Mouse (Mus musculus): ENCODE data around the gene Irs1. TPM values are rescaled to one million over a fixed set of nuclear protein-coding genes. Genes with fewer than 3 reads are reported as not detected.
A peak's percentile ranks its signal among the peaks of the same experiment; 100 is the strongest.

Irs1 gene
- polyA plus RNA-seq, 2 experiments: 0.66 to 0.94 TPM

DNA sequence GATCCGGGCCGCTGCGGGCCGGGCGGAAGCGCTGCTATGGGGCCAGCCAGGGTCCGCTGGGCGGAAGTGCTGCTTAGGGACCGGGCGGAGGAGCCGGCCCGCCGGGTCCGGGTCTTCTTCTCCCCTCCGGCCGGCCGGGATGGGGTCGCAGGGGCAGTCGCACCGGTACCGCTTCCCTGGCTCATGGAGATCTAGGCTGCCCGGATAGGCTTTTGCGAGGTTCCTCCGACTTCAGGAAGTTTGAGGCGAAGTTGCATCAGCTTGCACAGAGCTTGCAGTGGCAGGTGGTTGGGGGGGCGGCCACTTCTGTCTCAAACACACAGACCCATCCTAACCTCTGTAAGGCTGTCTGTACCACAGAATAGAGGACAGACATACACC is 25.5 kb upstream of the Irs1 start:
- peak overlapping the region; percentile 43 for H3K27ac ChIP-seq
- under 1% methylated on average over 22 of the region's 26 CpGs for WGBS (ENCODE audit: insufficient replicate concordance)
- peaks cover 6 to 10% of the 10 kb centered on the region in 2 experiments for H3K4me1 ChIP-seq (replicated peaks; ENCODE audit: control insufficient read depth in 2 of 2, insufficient read depth in 2 of 2, low read length in 1 of 2)
- peak overlapping the region; percentile 70 for H3K4me2 ChIP-seq (ENCODE audit: low read depth)
- TF ChIP-seq CTCF (IDR thresholded peaks at IDR 0.05; ENCODE audit: low read depth): no peak
- 0 out of 2 replicates have a peak, but pooled peaks have one; percentile 10 for TF ChIP-seq EP300 (IDR thresholded peaks at IDR 0.05; ENCODE audit: low read depth)
- H3K9ac ChIP-seq (replicated peaks): peak overlapping the region; percentile 85
- peak overlapping the region; percentile 83 to 92 for H3K4me3 ChIP-seq (ENCODE audit: insufficient read depth in 1 of 2, low read depth in 2 of 2, low read length in 2 of 2)
- DNase-seq (ENCODE audit: low read depth in 3 of 3, low spot score in 3 of 3) (peak in 1 of 3 experiments; percentile 35), ATAC-seq (ENCODE audit: insufficient read depth) (peak; percentile 70)
- H3K36me3 ChIP-seq (replicated peaks; ENCODE audit: control insufficient read depth, insufficient read depth, low read depth): no peaks in the 10 kb centered on the region
- no peaks in the 10 kb centered on the region for H3K27me3 ChIP-seq (ENCODE audit: control insufficient read depth, insufficient read depth, low read length)
- H3K9me3 ChIP-seq (ENCODE audit: control insufficient read depth, low read length): no peaks in the 10 kb centered on the region

DNA sequence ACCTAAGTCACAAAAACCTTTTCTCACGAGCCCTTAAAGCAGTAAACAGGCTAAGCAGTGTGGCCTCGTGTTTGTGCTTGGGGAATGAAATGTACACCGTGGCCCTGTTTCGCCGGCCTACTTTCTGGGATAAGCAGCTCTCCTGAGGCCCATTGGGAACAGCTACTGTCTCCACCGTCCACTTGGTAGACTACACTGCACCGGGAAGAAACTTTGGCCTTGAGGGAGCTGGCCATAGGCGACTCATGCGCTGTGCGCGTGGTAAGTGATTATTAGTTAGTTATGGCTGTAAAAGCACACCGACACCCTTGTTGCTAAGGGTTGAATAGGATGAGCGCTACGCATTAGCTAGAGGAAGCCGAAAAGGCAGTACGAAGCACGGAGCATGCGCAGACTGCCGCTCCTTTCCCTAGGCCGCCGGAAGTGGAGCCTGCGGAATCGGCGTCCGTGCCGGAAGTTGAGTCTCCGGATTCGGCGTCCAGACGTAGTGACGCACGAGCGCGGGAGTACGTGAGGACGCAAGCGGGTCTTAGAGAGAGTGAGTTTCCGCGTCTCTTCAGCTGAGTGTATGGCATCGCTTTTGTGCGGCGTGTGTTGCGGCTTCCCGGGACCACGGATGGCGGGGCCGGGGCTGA is 25.0 kb upstream of the Irs1 start, which contains the start of gene Rhbdd1:
Gene Rhbdd1, plus strand, starts transcription at position 342 of the 635 bp plus-strand sequence.
- ATAC-seq (ENCODE audit: insufficient read depth) (peak; percentile 99), DNase-seq (ENCODE audit: low read depth in 3 of 3, low spot score in 3 of 3) (peak; percentile 92 to 94 (median 93))
- TF ChIP-seq EP300 (IDR thresholded peaks at IDR 0.05; ENCODE audit: low read depth) (no peak), CTCF (IDR thresholded peaks at IDR 0.05; ENCODE audit: low read depth) (no peak)
- Histone ChIP-seq H3K36me3 (replicated peaks; ENCODE audit: control insufficient read depth, insufficient read depth, low read depth) (no peaks in the 10 kb centered on the region), H3K9me3 (ENCODE audit: control insufficient read depth, low read length) (no peaks in the 10 kb centered on the region), H3K4me2 (ENCODE audit: low read depth) (peak within 1 kb of the TSS; percentile 70), H3K4me3 (ENCODE audit: insufficient read depth in 1 of 2, low read depth in 2 of 2, low read length in 2 of 2) (peak within 1 kb of the TSS; percentile 83 to 92), H3K4me1 (replicated peaks; ENCODE audit: control insufficient read depth in 2 of 2, insufficient read depth in 2 of 2, low read length in 1 of 2) (peaks cover 6 to 10% of the 10 kb centered on the region in 2 experiments), H3K27me3 (ENCODE audit: control insufficient read depth, insufficient read depth, low read length) (no peaks in the 10 kb centered on the region), H3K9ac (replicated peaks) (peak within 1 kb of the TSS; percentile 85), H3K27ac (peak within 1 kb of the TSS; percentile 43)
- WGBS (ENCODE audit: insufficient replicate concordance): 6% methylated on average over 47 of the region's 47 CpGs

DNA sequence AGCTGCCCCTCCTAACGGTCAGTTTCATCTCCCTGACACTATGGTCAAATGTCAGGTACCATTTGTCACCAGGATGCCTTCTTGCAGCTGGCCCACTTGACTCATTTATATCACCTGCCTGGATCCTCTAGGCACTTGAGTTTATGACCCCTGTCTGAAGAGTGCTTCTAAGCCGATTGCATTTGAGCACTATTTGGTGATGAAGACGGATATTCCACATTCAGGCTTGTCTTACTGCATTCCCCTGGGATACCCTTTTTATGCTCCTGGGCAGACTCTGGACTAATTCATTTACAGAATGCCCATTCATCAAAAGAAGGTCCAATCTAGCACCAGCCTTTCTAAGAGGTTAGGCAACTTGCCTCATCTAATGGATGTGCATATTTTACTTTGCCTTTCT is 13.3 kb upstream of the Irs1 start:
- 64% methylated on average over 3 of the region's 3 CpGs for WGBS (ENCODE audit: insufficient replicate concordance)

DNA sequence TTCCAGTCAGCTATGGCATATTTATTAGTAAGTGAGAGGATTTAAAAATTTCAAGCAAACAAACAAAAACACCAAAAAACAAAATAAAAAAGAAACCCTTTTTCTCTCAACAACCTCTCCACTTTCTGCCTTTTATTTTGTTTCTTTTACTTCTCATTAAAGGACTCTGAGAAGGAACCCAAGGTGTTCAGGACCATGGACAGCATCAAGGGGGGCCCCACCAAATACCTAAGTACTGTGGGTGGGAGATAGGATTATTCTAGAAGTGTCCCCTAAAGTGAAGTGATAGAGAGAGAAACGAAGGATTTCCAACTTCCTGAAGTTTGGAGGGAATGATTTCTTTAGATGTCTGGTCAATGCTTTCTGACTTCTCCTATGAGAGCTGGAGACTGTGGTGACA is 7.4 kb upstream of the Irs1 start:
- no peak overlapping the region for H3K27ac ChIP-seq
- H3K4me3 ChIP-seq (ENCODE audit: insufficient read depth in 1 of 2, low read depth in 2 of 2, low read length in 2 of 2): no peak overlapping the region
- H3K4me1 ChIP-seq (replicated peaks; ENCODE audit: control insufficient read depth in 2 of 2, insufficient read depth in 2 of 2, low read length in 1 of 2): no peaks in the 10 kb centered on the region
- no peak for TF ChIP-seq CTCF (IDR thresholded peaks at IDR 0.05; ENCODE audit: low read depth)
- TF ChIP-seq EP300 (IDR thresholded peaks at IDR 0.05; ENCODE audit: low read depth): no peak
- H3K27me3 ChIP-seq (ENCODE audit: control insufficient read depth, insufficient read depth, low read length): peaks cover 2% of the 10 kb centered on the region; the same call in 1 of the 2 replicates
- no peak for ATAC-seq (ENCODE audit: insufficient read depth)
- no peak for DNase-seq (ENCODE audit: low read depth in 3 of 3, low spot score in 3 of 3)
- H3K9me3 ChIP-seq (ENCODE audit: control insufficient read depth, low read length): no peaks in the 10 kb centered on the region
- H3K9ac ChIP-seq (replicated peaks): no peak overlapping the region
- 11% methylated on average over 1 of the region's 1 CpGs for WGBS (ENCODE audit: insufficient replicate concordance)
- H3K36me3 ChIP-seq (replicated peaks; ENCODE audit: control insufficient read depth, insufficient read depth, low read depth): no peaks in the 10 kb centered on the region
- H3K4me2 ChIP-seq (ENCODE audit: low read depth): no peak overlapping the region

More for the DNA sequence above, 13.3 kb upstream of the Irs1 start:
- Histone ChIP-seq H3K36me3 (replicated peaks; ENCODE audit: control insufficient read depth, insufficient read depth, low read depth) (no peaks in the 10 kb centered on the region), H3K4me2 (ENCODE audit: low read depth) (no peak overlapping the region), H3K9ac (replicated peaks) (no peak overlapping the region), H3K4me3 (ENCODE audit: insufficient read depth in 1 of 2, low read depth in 2 of 2, low read length in 2 of 2) (no peak overlapping the region), H3K27ac (no peak overlapping the region), H3K27me3 (ENCODE audit: control insufficient read depth, insufficient read depth, low read length) (no peaks in the 10 kb centered on the region), H3K4me1 (replicated peaks; ENCODE audit: control insufficient read depth in 2 of 2, insufficient read depth in 2 of 2, low read length in 1 of 2) (no peaks in the 10 kb centered on the region), H3K9me3 (ENCODE audit: control insufficient read depth, low read length) (no peaks in the 10 kb centered on the region)
- no peak for TF ChIP-seq EP300 (IDR thresholded peaks at IDR 0.05; ENCODE audit: low read depth)
- no peak for TF ChIP-seq CTCF (IDR thresholded peaks at IDR 0.05; ENCODE audit: low read depth)
- DNase-seq (ENCODE audit: low read depth in 3 of 3, low spot score in 3 of 3) (no peak), ATAC-seq (ENCODE audit: insufficient read depth) (no peak)

DNA sequence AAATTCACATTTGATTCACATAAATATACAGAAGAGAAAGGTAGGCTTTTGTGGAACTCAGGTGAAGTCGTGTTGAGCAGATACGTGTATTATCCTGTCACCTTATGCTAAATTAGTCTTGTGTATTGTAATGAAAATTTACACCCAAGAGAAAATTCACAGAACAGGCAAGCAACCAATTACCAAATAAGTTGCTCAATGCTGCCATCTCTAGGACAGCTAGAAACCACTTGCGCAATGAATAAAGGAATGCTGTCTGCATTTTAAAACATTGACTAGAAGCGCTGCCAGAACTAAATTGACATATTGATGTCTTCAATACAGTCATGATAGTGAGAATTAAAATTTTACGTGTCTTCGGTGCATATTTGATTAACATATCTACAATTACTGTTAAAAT is 2.9 kb upstream of the Irs1 start:
- peak; percentile 26; the same call in 1 of the 2 replicates for TF ChIP-seq CTCF (IDR thresholded peaks at IDR 0.05; ENCODE audit: low read depth)
- no peak for TF ChIP-seq EP300 (IDR thresholded peaks at IDR 0.05; ENCODE audit: low read depth)
- no peak overlapping the region for H3K4me2 ChIP-seq (ENCODE audit: low read depth)
- WGBS (ENCODE audit: insufficient replicate concordance): 9% methylated on average over 6 of the region's 6 CpGs
- no peak overlapping the region for H3K9ac ChIP-seq (replicated peaks)
- no peaks in the 10 kb centered on the region for H3K4me1 ChIP-seq (replicated peaks; ENCODE audit: control insufficient read depth in 2 of 2, insufficient read depth in 2 of 2, low read length in 1 of 2)
- H3K27me3 ChIP-seq (ENCODE audit: control insufficient read depth, insufficient read depth, low read length): peaks cover 47% of the 10 kb centered on the region
- no peak overlapping the region for H3K4me3 ChIP-seq (ENCODE audit: insufficient read depth in 1 of 2, low read depth in 2 of 2, low read length in 2 of 2)
- H3K27ac ChIP-seq: no peak overlapping the region
- no peaks in the 10 kb centered on the region for H3K36me3 ChIP-seq (replicated peaks; ENCODE audit: control insufficient read depth, insufficient read depth, low read depth)
- no peaks in the 10 kb centered on the region for H3K9me3 ChIP-seq (ENCODE audit: control insufficient read depth, low read length)
- ATAC-seq (ENCODE audit: insufficient read depth) (no peak), DNase-seq (ENCODE audit: low read depth in 3 of 3, low spot score in 3 of 3) (no peak)

Measured in liver, embryonic 14.5 days (tissue).